Mouse (Mus musculus) adipocyte (in vitro differentiated cells): ENCODE data around the gene Lzts2.

ENCODE experiments used
- DNase-seq: peaks from one replicate; pipeline ENCODE4 v3.0.0-alpha.2; 2016; ENCODE audit warnings: low spot score

Lzts2 gene

DNA sequence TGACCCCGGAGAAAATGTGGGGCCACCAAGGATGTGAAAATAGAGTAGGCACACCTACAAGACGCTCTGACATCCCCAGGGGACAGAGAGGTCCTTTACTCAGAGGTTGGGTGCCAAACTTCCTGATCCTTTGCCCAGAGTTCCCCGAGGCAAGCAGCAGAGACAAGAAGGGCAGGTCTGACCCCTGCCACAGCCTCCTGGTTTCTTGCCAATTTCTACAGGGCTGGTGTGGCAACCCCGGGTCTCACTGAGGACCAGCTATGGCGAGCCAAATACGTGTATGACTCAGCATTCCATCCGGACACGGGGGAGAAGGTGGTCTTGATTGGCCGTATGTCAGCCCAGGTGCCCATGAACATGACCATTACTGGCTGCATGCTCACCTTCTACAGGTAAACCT lies 35.3 kb downstream of the Lzts2 start:
- DNase-seq = no peak

DNA sequence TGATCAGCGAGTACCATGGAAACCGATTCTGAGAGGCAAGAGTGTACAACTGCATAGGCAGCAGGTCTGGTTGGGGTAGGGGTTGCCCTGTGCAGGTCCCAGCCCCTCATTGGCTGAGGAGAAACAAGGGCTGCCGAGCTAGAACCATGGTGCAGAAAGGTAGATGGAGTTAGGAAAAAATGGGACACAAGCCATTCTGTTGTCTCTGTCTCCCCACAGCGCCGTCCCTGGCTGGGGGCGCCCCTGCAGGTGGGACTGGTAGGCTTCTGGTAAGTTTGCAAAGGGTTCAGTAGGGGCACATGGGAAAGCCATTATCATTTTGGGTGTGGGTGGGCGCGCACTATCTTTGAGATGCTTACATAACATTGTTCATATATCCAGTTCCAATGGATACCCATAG lies 39.2 kb downstream of the Lzts2 start:
- DNase-seq = no peak

DNA sequence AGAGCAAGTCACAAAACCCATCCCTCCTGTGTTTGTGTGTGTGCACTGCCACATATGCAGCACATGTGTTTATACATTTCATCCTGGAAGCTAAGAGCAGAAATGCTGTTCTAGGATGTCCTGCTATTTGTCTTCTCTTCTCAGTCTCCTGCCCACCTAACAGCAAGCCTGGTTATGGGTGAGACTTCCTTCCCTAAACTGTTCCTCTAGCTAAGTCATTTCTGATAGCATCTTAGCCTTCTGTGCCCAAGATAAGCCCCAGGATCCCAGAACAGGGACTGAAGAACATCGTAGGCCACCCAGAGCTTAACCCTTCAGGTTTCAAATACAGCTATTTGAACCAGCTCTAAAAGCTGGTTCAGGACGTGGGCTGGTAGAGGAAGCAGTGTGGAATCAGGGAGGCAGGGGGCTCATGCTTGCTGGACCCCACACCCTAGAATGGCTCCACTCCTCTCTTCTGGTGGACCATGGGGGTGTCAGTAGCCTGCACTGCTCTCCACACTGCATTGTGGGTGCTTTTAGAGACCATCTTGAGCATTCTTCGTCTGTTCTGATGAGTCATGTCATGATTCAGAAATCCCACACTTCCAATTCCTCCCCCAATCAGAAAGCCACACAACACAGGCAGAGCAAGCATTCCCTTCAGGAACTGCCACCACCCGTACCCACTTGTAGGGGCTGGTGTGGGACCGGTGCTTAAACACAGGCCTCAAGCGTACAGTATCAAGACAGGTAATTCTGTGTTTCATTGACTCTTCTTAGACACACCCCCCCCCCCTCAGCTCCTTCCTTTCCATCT lies 40.9 kb downstream of the Lzts2 start:
- no peak for DNase-seq

DNA sequence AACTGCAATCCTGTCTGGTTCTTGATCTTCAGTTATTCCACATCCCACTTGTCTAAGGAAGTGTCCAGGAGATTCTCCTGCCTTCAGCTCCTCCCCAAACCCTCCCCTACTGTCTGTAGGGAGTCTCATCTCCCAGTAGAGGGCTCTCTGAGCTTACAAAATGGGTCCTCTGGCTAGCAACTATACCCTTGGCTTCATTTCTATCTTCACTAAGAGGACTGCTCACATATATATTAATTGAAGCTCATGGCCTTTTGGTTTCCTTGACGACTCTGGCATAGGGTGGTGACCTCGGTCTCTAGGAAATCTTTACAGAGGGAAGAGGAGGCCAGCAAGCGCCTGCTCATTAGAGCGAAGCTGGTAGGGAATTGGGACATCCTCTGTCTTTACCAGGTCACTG lies 42.1 kb downstream of the Lzts2 start:
- DNase-seq = peak; percentile 83

DNA sequence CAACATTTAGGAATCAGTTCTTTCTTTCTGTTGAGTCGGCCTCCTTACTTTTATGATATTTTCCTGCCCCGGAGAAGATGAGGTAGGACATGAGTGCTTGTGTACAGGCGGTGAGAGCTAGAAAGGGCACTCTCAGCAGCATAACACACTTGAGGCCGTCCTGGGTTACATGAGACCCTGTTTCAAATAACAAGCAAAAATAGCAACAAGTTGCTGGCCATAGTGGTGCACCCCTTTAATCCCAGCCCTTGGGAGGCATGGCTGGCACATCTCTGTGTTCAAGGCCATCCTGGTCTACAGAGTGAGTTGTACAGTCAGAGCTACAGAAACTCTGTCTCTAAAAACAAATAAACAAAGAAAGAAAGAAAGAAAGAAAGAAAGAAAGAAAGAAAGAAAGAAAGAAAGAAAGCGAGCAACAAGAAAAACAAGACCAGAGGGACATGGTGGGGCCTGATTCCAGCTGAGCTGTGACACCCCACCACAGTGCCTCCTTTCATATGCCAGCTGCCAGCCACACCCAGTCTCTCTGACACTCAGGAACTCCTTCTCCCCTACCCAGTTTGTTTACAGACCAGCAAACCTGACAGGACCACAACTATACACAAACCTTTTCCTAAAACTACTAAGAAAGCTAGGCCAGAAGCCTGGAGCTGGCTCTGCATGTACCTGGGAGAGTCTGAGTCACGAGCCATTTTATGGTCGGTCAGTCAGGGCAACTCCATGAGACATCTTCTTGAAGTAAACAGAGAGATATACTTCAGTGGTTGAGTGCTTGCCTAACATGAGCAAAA lies 42.9 kb downstream of the Lzts2 start:
- peak; percentile 22 for DNase-seq

DNA sequence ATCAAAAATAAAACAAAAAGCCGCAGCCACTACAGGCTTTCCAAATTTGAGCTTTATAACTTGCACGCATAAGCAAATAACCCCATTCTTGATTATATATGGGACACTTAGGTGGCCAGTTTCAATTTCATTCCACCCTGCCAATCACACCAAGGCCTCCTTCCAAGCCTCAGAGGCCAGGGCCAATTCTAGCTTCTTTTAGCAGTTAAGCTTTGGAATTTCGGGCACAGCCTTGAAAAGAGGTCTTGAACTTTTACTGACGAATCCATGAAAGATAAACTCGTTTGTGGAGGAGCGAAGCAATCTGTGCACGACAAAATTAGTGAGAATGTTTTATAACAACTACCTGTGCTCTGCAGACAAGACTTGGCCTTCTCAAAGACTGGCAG lies 43.5 kb downstream of the Lzts2 start:
- no peak for DNase-seq

DNA sequence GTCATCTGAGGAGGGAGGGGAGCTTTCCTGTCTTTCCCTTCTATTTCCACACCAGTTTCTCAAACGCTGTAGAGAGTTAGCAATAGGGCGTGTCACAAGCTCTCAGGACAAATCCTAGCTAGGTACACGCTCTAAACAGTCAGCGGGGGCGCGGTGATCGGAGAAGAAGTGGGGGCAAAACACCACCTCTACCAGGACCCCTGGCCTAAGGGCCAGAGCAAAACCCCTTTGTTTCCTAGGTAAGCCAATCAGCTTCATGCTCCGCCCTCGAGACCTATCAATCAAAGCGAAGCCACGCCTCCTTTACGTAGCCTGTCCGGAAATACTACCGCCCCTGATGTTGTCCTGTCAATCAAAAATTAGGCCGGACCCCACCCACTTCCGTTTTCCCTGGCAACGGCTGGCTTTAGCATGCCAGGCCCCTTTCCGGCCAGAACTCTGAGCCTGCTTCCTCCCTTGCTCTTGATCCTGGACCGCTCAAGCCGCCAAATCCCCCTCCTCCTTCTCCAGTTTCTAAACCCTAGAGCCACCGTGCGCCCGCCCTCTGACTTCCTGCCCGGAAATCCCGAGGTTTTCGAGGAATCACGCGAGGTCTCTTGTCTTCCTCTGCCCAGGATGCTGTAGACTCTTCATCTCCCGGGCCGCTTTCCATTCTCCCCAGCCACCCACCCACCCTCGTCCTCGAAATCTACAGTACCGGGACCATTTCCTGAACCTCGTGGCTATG lies 44.1 kb downstream of the Lzts2 start:
- DNase-seq = peak; percentile 99

DNA sequence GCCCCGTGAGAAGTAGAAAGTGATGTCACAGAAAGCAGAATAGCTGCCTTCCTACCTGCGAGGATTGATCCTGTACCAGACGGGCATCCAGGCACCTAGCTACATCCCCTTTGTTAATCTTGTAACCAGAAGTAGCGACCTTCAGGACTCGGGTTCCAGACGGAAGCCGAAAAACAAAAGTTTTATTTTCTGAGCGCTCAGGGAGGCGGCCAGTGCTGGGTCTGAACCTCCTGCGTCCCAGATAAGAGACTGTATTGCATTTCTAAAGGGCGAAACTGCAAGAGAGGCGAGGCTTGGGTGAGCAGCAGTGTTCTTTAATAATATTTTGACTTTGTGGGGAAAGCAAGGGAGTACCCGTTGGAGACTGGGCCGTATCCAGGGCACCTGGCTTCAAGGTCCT lies 44.6 kb downstream of the Lzts2 start:
- DNase-seq = no peak

DNA sequence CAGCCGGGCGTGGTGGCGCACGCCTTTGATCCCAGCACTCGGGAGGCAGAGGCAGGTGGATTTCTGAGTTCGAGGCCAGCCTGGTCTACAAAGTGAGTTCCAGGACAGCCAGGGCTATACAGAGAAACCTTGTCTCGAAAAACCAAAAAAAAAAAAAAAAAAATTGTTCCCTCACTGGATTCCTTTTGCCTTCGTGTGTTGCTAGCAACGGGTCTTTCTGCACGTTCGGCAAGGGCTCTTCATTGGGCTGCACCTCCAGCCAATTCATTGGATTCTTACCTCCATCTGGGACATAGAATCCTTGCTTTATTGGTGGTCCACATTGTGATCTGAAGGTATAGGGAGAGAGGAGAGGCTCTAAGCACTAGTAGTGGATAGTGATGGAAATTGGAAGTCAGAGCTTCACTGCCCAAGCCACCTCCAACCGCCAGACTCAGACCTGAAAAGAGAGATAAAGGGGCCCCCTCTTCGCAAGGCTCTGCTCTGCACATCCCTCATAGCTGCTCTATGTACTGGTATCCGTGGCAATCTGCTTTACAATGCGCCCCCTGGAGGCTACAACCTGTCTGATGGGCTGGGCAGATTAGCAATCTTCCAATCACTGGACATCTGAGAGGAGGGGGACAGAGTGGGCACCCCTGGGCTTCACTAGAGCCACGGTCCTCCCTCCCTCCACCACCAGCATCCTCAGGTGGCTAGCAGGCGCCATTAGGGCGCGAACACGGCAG lies 49.5 kb downstream of the Lzts2 start:
- DNase-seq = peak; percentile 25

DNA sequence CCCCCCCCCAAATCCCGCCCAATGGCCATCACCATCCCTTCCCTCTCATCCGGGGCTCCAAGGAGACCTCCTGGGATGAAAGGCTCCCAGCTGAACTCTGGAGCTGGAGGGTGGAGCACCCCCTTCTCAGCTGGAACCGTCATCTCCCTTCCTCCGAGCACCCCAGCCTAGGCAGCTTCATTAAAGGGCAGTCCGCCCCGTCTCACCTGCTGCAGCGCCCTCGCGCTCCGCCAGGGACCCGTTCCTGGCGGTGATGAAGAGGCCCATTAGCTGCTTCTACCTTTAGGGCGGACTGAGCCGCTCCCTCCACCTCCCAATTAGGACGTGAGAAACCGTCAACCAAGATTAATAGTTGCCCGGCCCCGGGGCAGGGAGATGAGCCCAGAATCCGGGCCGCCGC lies 51.0 kb downstream of the Lzts2 start:
- DNase-seq = no peak

DNA sequence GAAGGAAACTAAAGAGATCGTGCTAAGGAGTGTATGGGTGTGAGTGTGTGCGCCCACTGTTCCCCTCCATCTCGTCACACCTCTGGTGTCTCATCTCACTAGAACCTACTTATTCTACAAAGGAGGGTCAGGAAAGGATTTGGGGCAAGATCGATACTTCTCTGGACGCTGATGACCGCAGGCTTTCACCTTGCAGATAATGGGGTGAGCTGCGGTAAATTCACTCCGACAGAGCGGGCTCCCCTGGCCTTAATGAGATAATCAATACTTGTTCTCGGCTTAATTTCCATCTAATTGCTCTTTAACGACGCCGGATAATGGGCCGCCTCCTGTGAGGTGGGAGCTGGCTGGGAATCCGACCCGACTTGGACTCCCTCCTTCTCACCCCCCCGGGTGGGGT lies 53.0 kb downstream of the Lzts2 start:
- no peak for DNase-seq

DNA sequence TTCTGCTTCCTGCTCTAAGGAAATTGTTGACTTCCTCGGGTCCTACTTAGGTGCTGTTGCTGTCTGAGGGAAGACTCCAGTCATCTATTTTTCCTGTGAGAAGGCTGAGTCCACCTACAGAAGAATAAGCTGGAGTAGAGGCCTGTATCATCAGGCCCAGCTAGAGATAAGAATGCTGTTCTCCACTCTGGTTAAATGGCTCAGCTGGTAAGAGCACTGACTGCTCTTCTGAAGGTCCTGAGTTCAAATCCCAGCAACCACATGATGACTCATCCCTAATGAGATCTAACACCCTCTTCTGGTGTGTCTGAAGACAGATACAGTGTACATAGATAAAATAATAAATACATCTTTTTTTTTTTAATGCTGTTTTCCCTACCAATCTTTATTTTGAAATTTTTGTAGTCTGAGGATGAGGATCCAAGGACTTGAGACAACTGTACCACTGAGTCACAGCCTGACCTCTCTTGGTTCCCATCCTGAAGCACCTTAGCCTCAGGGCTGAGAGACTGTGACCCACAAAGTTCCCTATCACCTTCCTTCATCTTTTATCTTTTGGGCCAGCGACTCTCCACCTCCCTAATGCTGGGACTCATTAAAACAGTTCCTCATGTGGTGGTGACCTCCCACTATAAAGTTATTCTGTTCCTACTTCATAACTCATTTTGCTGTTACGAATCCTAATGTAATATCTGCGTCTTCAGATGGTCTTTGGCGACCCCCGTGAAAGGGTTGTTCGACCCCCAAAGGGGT lies 53.7 kb downstream of the Lzts2 start:
- DNase-seq = no peak

DNA sequence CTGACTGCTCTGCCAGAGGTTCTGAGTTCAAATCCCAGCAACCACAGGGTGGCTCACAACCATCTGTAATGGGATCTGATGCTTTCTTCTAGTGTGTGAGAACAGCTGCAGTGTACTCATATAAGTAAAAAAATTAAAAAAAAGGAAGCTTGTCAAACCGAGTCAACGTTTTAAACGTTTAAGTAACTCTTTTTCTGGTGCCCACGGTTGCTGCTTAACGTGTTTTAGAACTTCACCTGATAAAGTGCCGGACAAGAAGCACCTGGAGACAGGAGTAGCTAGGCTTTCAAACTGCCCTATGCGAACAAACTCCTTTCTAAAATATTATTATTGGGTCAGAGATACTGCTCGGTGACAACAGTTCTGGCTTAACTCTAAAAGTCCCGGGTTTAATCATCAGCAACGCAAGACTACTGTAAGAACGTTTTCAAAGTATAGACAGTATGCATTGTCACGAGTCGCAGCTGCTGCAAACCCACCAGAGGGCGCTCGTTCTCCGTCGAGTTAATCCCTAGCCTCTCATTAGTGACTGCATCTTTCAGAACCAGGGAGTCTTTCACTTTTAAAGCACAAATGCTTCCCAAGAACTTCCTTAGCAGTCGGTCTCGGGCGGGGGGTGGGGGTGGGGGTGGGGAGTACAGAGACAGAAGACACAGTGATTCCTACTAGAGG lies 59.8 kb downstream of the Lzts2 start:
- peak; percentile 91 for DNase-seq

DNA sequence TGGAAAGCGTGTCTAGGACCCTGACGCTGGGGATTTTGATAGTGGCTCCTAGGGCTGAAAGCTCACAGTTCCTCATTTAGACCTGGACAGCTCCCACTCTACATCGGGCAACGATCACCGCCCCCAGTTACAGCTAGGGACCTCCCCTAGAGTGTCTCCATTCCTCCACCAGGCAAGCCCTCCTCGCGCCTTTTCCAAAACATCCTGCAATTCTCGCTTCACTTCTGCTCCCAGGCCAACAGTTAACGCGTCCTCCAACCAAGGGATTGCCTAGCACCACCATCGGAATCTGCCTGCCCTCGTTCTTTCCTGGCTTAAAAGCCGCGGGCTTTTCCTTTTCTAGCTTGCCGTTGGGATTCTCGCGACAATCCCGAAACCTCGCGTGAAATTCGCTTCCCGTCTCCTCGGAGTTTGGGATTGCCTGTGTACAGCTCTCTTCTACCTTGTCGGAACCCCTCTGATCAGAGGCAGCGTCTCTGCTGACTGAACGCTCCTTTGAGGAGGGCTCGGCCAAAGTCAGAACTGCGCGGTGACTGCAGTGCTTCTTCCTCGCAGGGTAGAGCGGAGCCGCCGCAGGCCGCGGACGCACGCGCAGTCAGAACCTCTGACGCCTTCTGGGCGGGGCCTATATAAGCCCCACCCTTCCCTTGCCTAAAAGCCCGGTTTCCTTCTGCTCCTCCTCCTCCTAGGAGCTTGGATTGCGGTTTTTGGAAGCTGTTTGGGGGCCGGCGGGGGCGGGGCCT lies 60.5 kb downstream of the Lzts2 start, which contains the start of gene Kazald1:
Kazald1 (plus strand) TSS at position 662 of the 743 bp plus-strand sequence.
- peak; percentile 97 for DNase-seq

DNA sequence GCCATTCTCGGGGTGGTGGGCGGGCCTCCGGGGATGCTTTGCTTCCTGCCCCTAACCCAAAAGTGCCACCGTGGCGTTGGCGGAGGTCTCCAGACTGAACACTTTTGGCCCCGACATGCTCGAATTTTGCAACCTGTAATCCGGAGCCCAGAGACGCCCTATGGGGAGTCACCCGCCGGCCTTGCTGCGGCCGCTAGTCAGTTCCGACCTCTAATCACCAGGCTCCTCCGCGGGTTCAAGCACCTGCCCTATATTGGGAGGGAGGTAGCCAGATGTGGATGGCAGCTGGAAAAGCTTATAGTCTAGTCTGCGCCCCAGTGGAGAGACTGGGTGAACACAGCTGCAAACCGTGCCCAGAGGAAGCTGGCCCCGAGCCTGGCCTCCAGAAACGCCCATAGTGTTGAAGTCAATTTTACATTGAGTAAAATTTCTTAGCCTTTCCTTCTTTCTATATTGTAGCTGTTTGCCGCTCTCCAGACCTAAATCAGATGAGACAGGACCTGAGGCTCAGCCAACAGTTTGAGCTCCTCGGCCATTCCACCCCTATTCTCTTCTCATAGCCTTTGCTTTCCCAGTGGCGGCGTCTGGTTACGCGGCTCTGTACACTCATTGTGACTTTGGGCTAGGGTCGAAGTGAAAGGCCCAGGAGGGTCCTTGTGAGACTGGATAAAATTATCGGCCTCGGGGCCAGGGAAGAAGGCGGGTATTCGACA lies 61.3 kb downstream of the Lzts2 start:
- no peak for DNase-seq

DNA sequence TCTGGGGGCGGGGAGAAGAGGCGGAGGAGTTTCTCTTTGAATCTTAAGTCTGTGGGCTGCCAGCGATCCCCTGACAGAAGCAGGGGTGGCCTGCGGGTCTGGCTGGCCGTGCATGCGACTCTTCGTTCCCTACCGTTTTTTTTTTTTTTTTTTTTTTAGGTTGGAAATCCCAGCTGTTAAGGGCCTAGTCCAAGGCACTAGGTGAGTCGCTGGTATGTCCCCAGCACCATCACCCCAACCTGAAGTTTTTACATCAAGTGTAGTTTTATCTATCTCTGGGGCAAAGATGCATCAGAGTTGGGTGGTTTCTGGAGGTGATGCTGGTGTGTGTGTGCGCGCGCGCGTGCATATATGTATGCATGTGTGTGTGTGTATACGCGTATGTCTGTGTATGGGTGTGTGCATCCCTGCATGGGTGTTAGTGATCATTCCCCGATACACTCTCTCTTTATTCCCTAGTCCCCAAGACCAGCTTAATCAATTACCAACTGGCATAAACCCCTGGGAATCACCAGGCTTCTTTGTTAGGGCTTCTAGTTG lies 61.9 kb downstream of the Lzts2 start:
- no peak for DNase-seq
